Comparison of ENCODE assay signal across 8 mouse cellular contexts in the genomic region with DNA sequence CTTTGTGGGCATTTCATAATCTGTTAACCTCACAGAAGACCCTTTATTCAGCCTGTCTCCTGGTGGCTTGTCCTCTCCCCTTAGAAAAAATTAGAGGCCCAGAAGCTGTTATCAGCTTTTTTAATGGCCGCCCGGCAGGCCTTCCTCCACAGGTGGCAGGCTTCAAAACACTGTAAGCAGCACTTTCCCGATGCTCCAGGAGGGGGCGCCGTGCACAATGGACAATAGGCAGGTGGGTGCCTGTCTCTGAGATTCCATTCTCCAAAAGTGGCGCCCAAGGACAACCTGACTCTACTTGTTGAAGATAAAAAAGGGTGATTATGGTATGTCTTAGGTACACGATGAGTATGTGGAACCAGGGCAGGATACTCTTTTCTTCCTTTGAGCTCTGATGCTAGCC.
A peak's percentile ranks its signal among the peaks of the same experiment; 100 is the strongest.
DNase-seq lines count a peak whose midpoint lies in the region; ATAC-seq and TF ChIP-seq lines count a peak whose summit lies in the region.

No protein-coding gene starts in this region.

- H3K79me2 ChIP-seq in heart, adult 2 months (replicated peaks; ENCODE audit: control insufficient read depth, insufficient read depth, low read length): no peaks in the 10 kb centered on the region
- H3K79me2 ChIP-seq in MEL (ENCODE audit: control insufficient read depth, insufficient read depth, low read length, poor library complexity): no peaks in the 10 kb centered on the region

- no peaks in the 10 kb centered on the region for H3K9me3 ChIP-seq in heart, embryonic 10.5 days
- H3K9me3 ChIP-seq in MEL (replicated peaks; ENCODE audit: insufficient read depth, low read length): no peaks in the 10 kb centered on the region
- H3K9me3 ChIP-seq in limb, embryonic 10.5 days (replicated peaks): no peaks in the 10 kb centered on the region

- no peak overlapping the region for H3K4me3 ChIP-seq in heart, adult 2 months
- H3K4me3 ChIP-seq in heart, embryonic 10.5 days: no peak overlapping the region
- no peak overlapping the region for H3K4me3 ChIP-seq in MEL (ENCODE audit: control insufficient read depth in 1 of 2, insufficient read depth in 1 of 2, low read depth in 2 of 2, low read length in 2 of 2)
- no peak overlapping the region for H3K4me3 ChIP-seq in limb, embryonic 10.5 days

- no peak for TF ChIP-seq POLR2A in heart, adult 2 months (IDR thresholded peaks at IDR 0.05; ENCODE audit: insufficient read depth, low read depth, low read length)
- TF ChIP-seq POLR2A in MEL (IDR thresholded peaks at IDR 0.05; ENCODE audit: control insufficient read depth in 1 of 2, insufficient read depth in 1 of 2, low read depth in 1 of 2, low read length in 2 of 2, poor library complexity in 1 of 2): no peak

- no peaks in the 10 kb centered on the region for H3K36me3 ChIP-seq in heart, adult 2 months (ENCODE audit: control insufficient read depth, insufficient read depth, low read length)
- H3K36me3 ChIP-seq in heart, embryonic 10.5 days: no peaks in the 10 kb centered on the region
- H3K36me3 ChIP-seq in MEL (ENCODE audit: control insufficient read depth in 1 of 2, insufficient read depth in 2 of 2, low read length in 2 of 2): no peaks in the 10 kb centered on the region
- no peaks in the 10 kb centered on the region for H3K36me3 ChIP-seq in limb, embryonic 10.5 days

- 24% methylated on average over 7 of the region's 7 CpGs for WGBS in heart, adult 2 months
- WGBS in heart, embryonic 10.5 days: 26% methylated on average over 7 of the region's 7 CpGs
- WGBS in limb, embryonic 10.5 days: 43% methylated on average over 7 of the region's 7 CpGs

- intact Hi-C loops in heart, adult 2 months (cut with DNase I): no loop called here

- no peak for TF ChIP-seq EP300 in heart, adult 2 months (IDR thresholded peaks at IDR 0.05; ENCODE audit: insufficient read depth, low read depth, low read length)
- TF ChIP-seq EP300 in MEL (IDR thresholded peaks at IDR 0.05; ENCODE audit: low read depth in 1 of 2, low read length in 2 of 2): no peak

- peak; percentile 48 to 52; a peak in 2 of 4 replicates for ATAC-seq in hematopoietic stem cell, adult 5-6 weeks (replicated peaks in 1 of 2; ENCODE audit: insufficient read depth in 1 of 2, low FRiP score in 2 of 2, low TSS enrichment in 1 of 2, low read depth in 1 of 2, poor library complexity in 2 of 2, severe bottlenecking in 2 of 2)
- no peak for ATAC-seq in megakaryocyte, adult 5-6 weeks (ENCODE audit: poor library complexity, severe bottlenecking)

- TF ChIP-seq CTCF in heart, adult 2 months (IDR thresholded peaks at IDR 0.05): peak; percentile 60
- peak in 2 of 3 experiments; percentile 17 to 32; a peak in 4 of 6 replicates for TF ChIP-seq CTCF in MEL (IDR thresholded peaks at IDR 0.05 in 2 of 3, conservative IDR thresholded peaks at IDR 0.05 in 1 of 3; ENCODE audit: control insufficient read depth in 1 of 3, insufficient read depth in 1 of 3, low read depth in 2 of 3, low read length in 3 of 3, poor library complexity in 1 of 3, severe bottlenecking in 1 of 3)

- H3K27me3 ChIP-seq in heart, adult 2 months (ENCODE audit: control insufficient read depth, insufficient read depth, low read length): no peaks in the 10 kb centered on the region; the same call in 1 of the 2 replicates
- H3K27me3 ChIP-seq in heart, embryonic 10.5 days (ENCODE audit: insufficient read depth, poor library complexity, severe bottlenecking): peaks cover 54% of the 10 kb centered on the region
- H3K27me3 ChIP-seq in MEL (ENCODE audit: control insufficient read depth in 1 of 2, insufficient read depth in 2 of 2, low read length in 2 of 2): no peaks in the 10 kb centered on the region
- no peaks in the 10 kb centered on the region for H3K27me3 ChIP-seq in limb, embryonic 10.5 days (ENCODE audit: low read depth, poor library complexity, severe bottlenecking)

- H3K9ac ChIP-seq in heart, adult 2 months (ENCODE audit: low read depth, low read length): no peak overlapping the region
- no peak overlapping the region for H3K9ac ChIP-seq in MEL (ENCODE audit: control insufficient read depth, low read depth, low read length, poor library complexity, severe bottlenecking)

- DNase-seq in heart, adult 2 months: peak; percentile 7 to 36
- DNase-seq in heart, embryonic 10.5 days (ENCODE audit: low spot score): no peak
- no peak for DNase-seq in MEL (ENCODE audit: low read depth, low spot score)
- peak; percentile 92 for DNase-seq in cerebellum, adult 9-10 months
- peak; percentile 67 for DNase-seq in limb, embryonic 10.5 days (ENCODE audit: low spot score)
- DNase-seq in right cerebral cortex, adult 18-20 months: peak; percentile 66

- TF ChIP-seq RAD21 in MEL (IDR thresholded peaks at IDR 0.05; ENCODE audit: low read depth, low read length): no peak; the same call in 1 of the 2 replicates

- H3K4me1 ChIP-seq in heart, adult 2 months (ENCODE audit: control insufficient read depth, insufficient read depth, low read length): no peaks in the 10 kb centered on the region
- 0 out of 2 replicates have a peak, but pooled peaks cover 2% of the 10 kb centered on the region for H3K4me1 ChIP-seq in heart, embryonic 10.5 days
- H3K4me1 ChIP-seq in MEL (ENCODE audit: control insufficient read depth in 1 of 2, insufficient read depth in 2 of 2, low read length in 2 of 2): no peaks in the 10 kb centered on the region
- H3K4me1 ChIP-seq in limb, embryonic 10.5 days: no peaks in the 10 kb centered on the region

- H3K27ac ChIP-seq in heart, adult 2 months: no peak overlapping the region
- no peak overlapping the region for H3K27ac ChIP-seq in heart, embryonic 10.5 days
- no peak overlapping the region for H3K27ac ChIP-seq in MEL (ENCODE audit: control insufficient read depth, low read depth, low read length)
- H3K27ac ChIP-seq in limb, embryonic 10.5 days: no peak overlapping the region

TF ChIP-seq in MEL, 35 proteins besides CTCF, POLR2A, EP300 and RAD21:
- no peak for TF ChIP-seq NELFE (IDR thresholded peaks at IDR 0.05; ENCODE audit: low read depth, low read length)
- 0 out of 2 replicates have a peak, but pooled peaks have one; percentile 8 for TF ChIP-seq SMC3 (IDR thresholded peaks at IDR 0.05; ENCODE audit: low read depth, low read length)
- TF ChIP-seq MAZ (IDR thresholded peaks at IDR 0.05; ENCODE audit: low read depth, low read length): no peak

Comparison
In these comparisons a context has a peak if more than half of its experiments do, and no peak if none do; other contexts are left out.
1. DNase-seq: peak in heart, adult 2 months (2 of 2), cerebellum, adult 9-10 months (single experiment), limb, embryonic 10.5 days (single experiment) and right cerebral cortex, adult 18-20 months (single experiment); none in heart, embryonic 10.5 days (single experiment) and MEL (single experiment).